Mouse (Mus musculus) stomach, postnatal 0 days (tissue): ENCODE results near the gene Ptpa.

ENCODE experiments used
- CTCF ChIP-seq: IDR thresholded peaks from 2 replicates; pipeline ENCODE4 v1.5.1; 2016; ENCODE audit warnings: antibody characterized with exemption, low read depth, mild to moderate bottlenecking, moderate library complexity
- EP300 ChIP-seq: optimal IDR thresholded peaks from 2 replicates; pipeline ENCODE3; 2016; ENCODE audit warnings: antibody characterized with exemption

DNA sequence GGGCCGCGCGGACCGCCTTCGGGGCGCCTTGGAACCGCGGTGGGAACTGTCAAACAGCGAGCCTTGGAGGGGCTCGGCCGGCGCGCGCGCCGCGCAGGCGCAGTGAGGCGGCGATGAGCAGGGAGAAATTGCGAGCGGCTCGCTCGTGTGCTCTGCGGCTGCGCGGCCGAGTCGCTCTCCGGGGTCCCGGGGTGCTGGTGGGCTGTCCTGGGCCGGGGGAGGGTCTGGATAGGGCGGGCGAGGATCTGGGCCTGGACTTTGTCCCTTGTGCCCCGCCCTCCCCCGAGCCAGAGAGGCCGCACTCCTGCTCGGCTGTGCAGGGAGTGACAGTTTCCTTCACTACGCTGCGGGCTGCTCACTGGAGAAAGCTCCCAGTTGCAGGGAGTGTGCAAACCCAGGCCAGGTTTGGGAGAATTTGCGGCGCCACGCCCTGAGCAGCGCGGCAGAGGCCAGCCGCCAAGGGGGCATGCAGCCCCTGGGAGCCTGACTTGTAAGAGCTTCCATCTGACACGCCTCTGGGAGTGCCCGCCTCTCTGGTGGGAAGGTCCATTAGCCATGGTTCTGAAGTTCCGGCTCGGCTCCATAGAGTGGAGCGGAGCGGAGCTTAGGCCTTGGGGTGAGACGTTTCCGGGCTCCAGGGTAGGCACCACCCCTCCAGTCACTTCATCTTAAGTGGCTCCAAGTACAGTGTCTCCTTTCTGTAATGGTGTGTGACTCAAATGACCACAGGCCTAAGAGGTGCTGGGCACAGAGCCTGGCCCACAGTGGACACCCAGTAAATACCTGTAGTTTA lies 23.1 kb upstream of the Ptpa start:
- no peak for TF ChIP-seq CTCF
- TF ChIP-seq EP300, result no peak
